Mouse (Mus musculus): ENCODE measurements around the gene Coq10a. TPM values are rescaled to one million over a fixed set of nuclear protein-coding genes. Genes with fewer than 3 reads are reported as not detected.
"Not testable (repeated sequence)": the region's sequence is repeated elsewhere in the genome, so short reads cannot be mapped to it uniquely, and the experiment has no call there.

Coq10a gene
- polyA plus RNA-seq, 1 experiment = 22.9 TPM

- H3K4me3 ChIP-seq (replicated peaks; ENCODE audit: control insufficient read depth, low read depth, low read length) = peak overlapping the region; percentile 98
- peaks cover 3% of the 10 kb centered on the region; the same call in 1 of the 2 replicates for H3K4me1 ChIP-seq (ENCODE audit: control insufficient read depth, insufficient read depth, low read length)
- WGBS = 11% methylated on average over 5 of the region's 5 CpGs
- peak overlapping the region; percentile 99 for H3K27ac ChIP-seq (ENCODE audit: control insufficient read depth, insufficient read depth, low read depth, low read length, poor library complexity)
- TF ChIP-seq CTCF (IDR thresholded peaks at IDR 0.05; ENCODE audit: control insufficient read depth, insufficient read depth, low read length) (no peak), POLR2A (IDR thresholded peaks at IDR 0.05; ENCODE audit: borderline replicate concordance, control insufficient read depth, low read depth, low read length) (no peak)
Measured at GRCm38 (mm10) chr10:128338415-128338814, 30.4 kb downstream of the Coq10a start.

GRCm38 (mm10) chr10:128337306-128338181 is 31.3 kb downstream of the Coq10a start, which contains the start of gene Cs:
TSS of gene Cs (plus strand) at chr10:128337734.
- WGBS = under 1% methylated on average over 61 of the region's 61 CpGs
- Histone ChIP-seq H3K4me1 (ENCODE audit: control insufficient read depth, insufficient read depth, low read length) (peaks cover 3% of the 10 kb centered on the region; the same call in 1 of the 2 replicates), H3K27ac (ENCODE audit: control insufficient read depth, insufficient read depth, low read depth, low read length, poor library complexity) (peak within 1 kb of the TSS; percentile 99), H3K4me3 (replicated peaks; ENCODE audit: control insufficient read depth, low read depth, low read length) (peak within 1 kb of the TSS; percentile 98)
- no peak for TF ChIP-seq CTCF (IDR thresholded peaks at IDR 0.05; ENCODE audit: control insufficient read depth, insufficient read depth, low read length)
- TF ChIP-seq POLR2A (IDR thresholded peaks at IDR 0.05; ENCODE audit: borderline replicate concordance, control insufficient read depth, low read depth, low read length) = peak; percentile 76; the same call in 1 of the 2 replicates

- Histone ChIP-seq H3K4me1 (ENCODE audit: control insufficient read depth, insufficient read depth, low read length) (peaks cover 3% of the 10 kb centered on the region; the same call in 1 of the 2 replicates), H3K4me3 (replicated peaks; ENCODE audit: control insufficient read depth, low read depth, low read length) (peak overlapping the region; percentile 93), H3K27ac (ENCODE audit: control insufficient read depth, insufficient read depth, low read depth, low read length, poor library complexity) (peak overlapping the region; percentile 20; the same call in 1 of the 2 replicates)
- WGBS = 56% methylated on average over 3 of the region's 3 CpGs
- no peak for TF ChIP-seq CTCF (IDR thresholded peaks at IDR 0.05; ENCODE audit: control insufficient read depth, insufficient read depth, low read length)
- no peak for TF ChIP-seq POLR2A (IDR thresholded peaks at IDR 0.05; ENCODE audit: borderline replicate concordance, control insufficient read depth, low read depth, low read length)
Measured at GRCm38 (mm10) chr10:128336597-128336996, 32.2 kb downstream of the Coq10a start.

- 89% methylated on average over 3 of the region's 3 CpGs for WGBS
- Histone ChIP-seq H3K27ac (ENCODE audit: control insufficient read depth, insufficient read depth, low read depth, low read length, poor library complexity) (no peak overlapping the region), H3K4me1 (ENCODE audit: control insufficient read depth, insufficient read depth, low read length) (peaks cover 3% of the 10 kb centered on the region; the same call in 1 of the 2 replicates), H3K4me3 (replicated peaks; ENCODE audit: control insufficient read depth, low read depth, low read length) (no peak overlapping the region)
- TF ChIP-seq POLR2A (IDR thresholded peaks at IDR 0.05; ENCODE audit: borderline replicate concordance, control insufficient read depth, low read depth, low read length) = no peak
- TF ChIP-seq CTCF (IDR thresholded peaks at IDR 0.05; ENCODE audit: control insufficient read depth, insufficient read depth, low read length) = no peak
Measured at GRCm38 (mm10) chr10:128336195-128336594, 32.6 kb downstream of the Coq10a start.

- Histone ChIP-seq H3K4me1 (ENCODE audit: control insufficient read depth, insufficient read depth, low read length) (peaks cover 3% of the 10 kb centered on the region; the same call in 1 of the 2 replicates), H3K4me3 (replicated peaks; ENCODE audit: control insufficient read depth, low read depth, low read length) (no peak overlapping the region), H3K27ac (ENCODE audit: control insufficient read depth, insufficient read depth, low read depth, low read length, poor library complexity) (no peak overlapping the region)
- 2% methylated on average over 4 of the region's 4 CpGs for WGBS
- TF ChIP-seq CTCF (IDR thresholded peaks at IDR 0.05; ENCODE audit: control insufficient read depth, insufficient read depth, low read length) = peak; percentile 72
- no peak for TF ChIP-seq POLR2A (IDR thresholded peaks at IDR 0.05; ENCODE audit: borderline replicate concordance, control insufficient read depth, low read depth, low read length)
Measured at GRCm38 (mm10) chr10:128335582-128335981, 33.2 kb downstream of the Coq10a start.

GRCm38 (mm10) chr10:128332358-128333249 is 36.2 kb downstream of the Coq10a start:
- H3K4me3 ChIP-seq (replicated peaks; ENCODE audit: control insufficient read depth, low read depth, low read length); H3K27ac ChIP-seq (ENCODE audit: control insufficient read depth, insufficient read depth, low read depth, low read length, poor library complexity); H3K4me1 ChIP-seq (ENCODE audit: control insufficient read depth, insufficient read depth, low read length): not testable (repeated sequence)
- 57% methylated on average over 6 of the region's 6 CpGs for WGBS

GRCm38 (mm10) chr10:128327610-128328009 is 41.2 kb downstream of the Coq10a start:
- TF ChIP-seq POLR2A (IDR thresholded peaks at IDR 0.05; ENCODE audit: borderline replicate concordance, control insufficient read depth, low read depth, low read length) = no peak
- TF ChIP-seq CTCF (IDR thresholded peaks at IDR 0.05; ENCODE audit: control insufficient read depth, insufficient read depth, low read length) = no peak; the same call in 1 of the 2 replicates
- WGBS = 77% methylated on average over 10 of the region's 10 CpGs
- no peak overlapping the region for H3K4me3 ChIP-seq (replicated peaks; ENCODE audit: control insufficient read depth, low read depth, low read length)
- no peak overlapping the region for H3K27ac ChIP-seq (ENCODE audit: control insufficient read depth, insufficient read depth, low read depth, low read length, poor library complexity)
- no peaks in the 10 kb centered on the region for H3K4me1 ChIP-seq (ENCODE audit: control insufficient read depth, insufficient read depth, low read length)

- Histone ChIP-seq H3K27ac (ENCODE audit: control insufficient read depth, insufficient read depth, low read depth, low read length, poor library complexity) (no peak overlapping the region), H3K4me3 (replicated peaks; ENCODE audit: control insufficient read depth, low read depth, low read length) (no peak overlapping the region), H3K4me1 (ENCODE audit: control insufficient read depth, insufficient read depth, low read length) (no peaks in the 10 kb centered on the region)
- 88% methylated on average over 8 of the region's 8 CpGs for WGBS
- TF ChIP-seq POLR2A (IDR thresholded peaks at IDR 0.05; ENCODE audit: borderline replicate concordance, control insufficient read depth, low read depth, low read length) (no peak), CTCF (IDR thresholded peaks at IDR 0.05; ENCODE audit: control insufficient read depth, insufficient read depth, low read length) (no peak)
Measured at GRCm38 (mm10) chr10:128326825-128327224, 42.0 kb downstream of the Coq10a start.
